Mouse (Mus musculus) lung, adult 2 months (tissue): ENCODE results near the gene Cdk2ap1. TPM values are rescaled to one million over a fixed set of nuclear protein-coding genes. Genes with fewer than 3 reads are reported as not detected.
A peak's percentile ranks its signal among the peaks of the same experiment; 100 is the strongest.
"Not testable (repeated sequence)": the region's sequence is repeated elsewhere in the genome, so short reads cannot be mapped to it uniquely, and the experiment has no call there.

Experiments
- DNase-seq: peaks from one replicate; pipeline ENCODE4 v3.0.0; 2022
- H3K4me1 ChIP-seq: fragments of 200-500 bp; 2 replicates; pipeline ENCODE4 v1.6.1; 2011; ENCODE audit warnings: low read length; ENCODE audit not compliant: control insufficient read depth, insufficient read depth
- H3K4me3 ChIP-seq: fragments of 200-500 bp; replicated peaks from 2 replicates; pipeline ENCODE3; 2011; ENCODE audit warnings: low read depth, mild to moderate bottlenecking, control low read depth, low read length; ENCODE audit errors: extremely low read depth
- CTCF ChIP-seq: fragments of 200-500 bp; IDR thresholded peaks from 2 replicates; pipeline ENCODE4 v1.5.1; 2011; ENCODE audit warnings: mild to moderate bottlenecking, low read length, control low read depth; ENCODE audit not compliant: insufficient read depth
- POLR2A ChIP-seq: fragments of 200-500 bp; IDR thresholded peaks from 2 replicates; pipeline ENCODE4 v1.6.1; 2011; ENCODE audit warnings: low read depth, mild to moderate bottlenecking, control low read depth, low read length, borderline replicate concordance; ENCODE audit errors: extremely low read depth
- WGBS: fragments of 180-500 bp; shearing (Covaris S2); methylation state at CpG from one replicate; pipeline ENCODE4 v1.1.7; 2018; 5-methylcytosine and 5-hydroxymethylcytosine counted together
- polyA plus RNA-seq: library from polyadenylated mRNA; depleted of rRNA; stranded (reverse); fragments of >200 nt; gene quantifications from 2 replicates; pipeline ENCODE4 v1.2.3, GENCODE M21; 2012; rRNA removed

Cdk2ap1 gene
- polyA plus RNA-seq, result 79.4 and 86.2 TPM in 2 replicates

DNA sequence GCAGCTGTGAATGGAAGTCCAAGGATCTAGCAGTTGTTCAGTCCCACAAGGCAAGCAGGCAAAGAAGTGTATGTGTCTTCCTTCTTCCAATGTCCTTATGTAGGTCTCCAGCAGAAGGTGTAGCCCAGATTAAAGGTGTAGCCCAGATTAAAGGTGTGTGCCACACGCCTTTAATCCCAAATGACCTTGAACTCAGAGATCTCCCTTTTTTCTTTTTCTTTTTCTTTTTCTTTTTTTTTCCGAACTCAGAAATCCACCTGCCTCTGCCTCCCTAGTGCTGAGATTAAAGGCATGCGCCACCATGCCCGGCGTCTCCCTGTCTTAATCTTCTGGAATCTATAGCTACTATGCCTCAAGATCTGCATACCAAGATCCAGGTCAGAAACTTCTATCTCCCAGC is at the start of gene Cdk2ap1:
Gene Cdk2ap1 (minus strand): TSS at position 101 of the 400 bp plus-strand sequence.
- not testable (repeated sequence) for DNase-seq
- WGBS, result 90% methylated on average over 5 of the region's 5 CpGs

DNA sequence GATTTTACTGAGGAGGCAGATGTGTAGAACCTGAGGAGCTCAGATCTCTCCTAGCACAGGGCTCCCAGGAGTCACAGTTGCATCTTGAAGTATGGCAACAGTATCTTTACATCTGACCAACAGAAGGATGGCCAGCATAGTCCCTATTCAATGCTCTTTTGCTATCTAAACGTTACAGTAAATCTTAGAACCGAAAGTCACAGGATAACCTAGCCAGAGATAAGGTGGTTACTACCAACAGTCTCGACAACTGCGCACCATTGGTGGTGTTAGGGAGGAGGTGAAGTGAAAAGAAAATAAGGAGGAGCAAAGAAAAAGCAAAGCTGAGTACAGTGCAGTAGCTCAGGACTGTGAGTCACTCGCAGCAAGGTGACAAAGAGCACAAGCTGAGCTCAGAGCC is 49.3 kb upstream of the Cdk2ap1 start:
- DNase-seq, result no peak
- H3K4me1 ChIP-seq, result no peaks in the 10 kb centered on the region
- no peak overlapping the region for H3K4me3 ChIP-seq
- WGBS, result 85% methylated on average over 5 of the region's 5 CpGs
- TF ChIP-seq CTCF, result no peak
- TF ChIP-seq POLR2A, result no peak

More for the DNA sequence above, at the start of gene Cdk2ap1:
- H3K4me1 ChIP-seq, H3K4me3 ChIP-seq: not testable (repeated sequence)

DNA sequence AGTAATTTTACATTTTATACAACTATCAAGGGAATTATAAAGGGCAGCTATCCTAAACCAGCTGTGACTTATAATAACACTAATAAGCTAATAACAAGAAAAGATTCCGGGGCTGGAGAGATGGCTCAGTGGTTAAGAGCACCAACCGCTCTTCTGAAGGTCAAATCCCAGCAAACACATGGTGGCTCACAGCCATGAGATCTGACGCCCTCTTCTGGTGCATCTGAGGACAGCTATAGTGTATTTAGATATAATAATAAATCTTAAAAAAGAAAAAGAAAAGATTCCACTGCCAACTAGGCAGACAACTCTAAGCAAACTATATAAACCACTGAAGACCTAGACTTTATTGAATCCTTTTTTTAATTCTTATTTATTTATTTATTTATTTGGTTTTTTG is 47.9 kb upstream of the Cdk2ap1 start:
- no peaks in the 10 kb centered on the region for H3K4me1 ChIP-seq
- H3K4me3 ChIP-seq, result no peak overlapping the region
- DNase-seq, result no peak
- 76% methylated on average over 3 of the region's 3 CpGs for WGBS
- TF ChIP-seq CTCF, result peak; percentile 22; the same call in 1 of the 2 replicates
- TF ChIP-seq POLR2A, result no peak

DNA sequence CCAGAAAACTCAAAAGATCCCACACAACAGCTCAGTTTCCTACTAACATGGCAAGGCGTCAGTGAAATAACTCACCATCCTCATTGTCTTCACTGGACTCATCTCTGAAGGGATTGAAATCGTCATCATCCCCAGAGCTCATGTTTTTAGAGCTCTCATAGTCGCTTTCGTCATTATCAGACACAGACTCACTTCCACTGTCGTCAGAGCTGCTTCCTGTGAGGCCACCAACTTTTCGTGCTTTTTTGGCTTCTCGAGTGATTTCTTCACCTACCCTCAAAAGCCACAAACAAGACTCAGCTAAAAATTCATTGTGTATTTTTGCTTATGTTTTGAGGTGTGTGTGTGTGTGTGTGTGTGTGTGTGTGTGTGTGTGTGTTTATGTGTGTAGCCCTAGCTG is 30.8 kb upstream of the Cdk2ap1 start:
- TF ChIP-seq POLR2A, result no peak
- TF ChIP-seq CTCF, result no peak
- Histone ChIP-seq H3K4me3 (no peak overlapping the region), H3K4me1 (no peaks in the 10 kb centered on the region)
- no peak for DNase-seq
- WGBS, result 73% methylated on average over 7 of the region's 7 CpGs

DNA sequence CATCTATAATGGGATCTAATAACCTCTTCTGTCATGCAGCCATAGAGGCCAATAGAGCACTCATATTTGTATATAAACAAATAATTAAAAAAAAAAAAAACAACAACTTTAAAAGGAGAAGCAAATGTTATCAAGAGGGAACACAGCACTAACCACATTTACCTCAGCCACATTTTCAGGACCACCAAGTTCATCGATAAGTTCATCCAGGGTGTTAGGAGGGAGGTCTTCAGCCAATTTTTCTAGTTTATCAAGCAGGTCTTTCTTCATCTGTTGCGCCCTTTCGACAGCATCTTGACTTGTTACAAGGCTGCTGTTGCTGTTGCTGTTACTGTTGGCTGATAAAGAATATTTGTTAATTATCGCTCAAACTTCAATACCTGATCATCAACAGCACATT is 29.5 kb upstream of the Cdk2ap1 start:
- WGBS, result 98% methylated on average over 4 of the region's 4 CpGs
- TF ChIP-seq CTCF (no peak), POLR2A (no peak)
- Histone ChIP-seq H3K4me1 (no peaks in the 10 kb centered on the region), H3K4me3 (no peak overlapping the region)
- no peak for DNase-seq

DNA sequence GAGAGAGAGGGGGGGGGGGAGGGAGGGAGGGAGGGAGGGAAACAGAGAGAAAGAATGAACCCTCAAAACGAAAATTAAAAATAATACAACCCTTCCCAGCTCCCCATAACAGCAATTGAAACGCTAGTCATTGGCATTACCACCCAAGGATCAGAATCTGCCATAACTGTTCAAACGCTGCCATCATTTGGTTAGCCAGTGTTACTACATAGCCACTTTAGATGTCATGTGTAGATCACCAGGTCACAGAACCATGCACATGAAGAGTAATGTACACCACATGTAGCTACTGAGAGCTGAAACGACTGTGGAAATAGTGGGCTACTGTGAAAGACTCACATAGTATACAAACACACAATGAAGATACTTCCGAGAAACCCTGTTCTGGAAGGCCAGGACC is 25.1 kb upstream of the Cdk2ap1 start:
- no peak for DNase-seq

DNA sequence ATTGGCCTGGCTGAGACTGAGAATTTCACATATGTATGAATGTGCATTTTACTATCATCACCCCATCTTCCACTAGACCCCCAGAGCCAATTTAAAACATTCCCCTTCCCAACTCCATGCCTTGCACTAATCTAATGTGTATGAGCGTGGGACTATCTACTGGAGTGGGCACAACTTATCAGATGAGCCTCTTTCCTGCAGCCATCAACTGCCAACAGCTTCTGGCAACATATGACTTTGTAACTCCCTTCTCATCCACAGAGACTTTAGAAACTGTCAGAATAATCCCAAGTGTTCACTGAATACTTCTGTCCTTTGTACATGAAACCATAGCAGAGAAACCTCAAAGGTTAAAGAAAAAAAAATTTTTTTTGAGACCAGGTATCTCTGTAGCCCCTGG is 17.2 kb upstream of the Cdk2ap1 start:
- H3K4me3 ChIP-seq, result no peak overlapping the region
- TF ChIP-seq POLR2A (no peak), CTCF (no peak)
- WGBS, result 94% methylated on average over 1 of the region's 1 CpGs
- H3K4me1 ChIP-seq, result no peaks in the 10 kb centered on the region; the same call in 1 of the 2 replicates
- DNase-seq, result no peak

More for the DNA sequence above, 25.1 kb upstream of the Cdk2ap1 start:
- no peaks in the 10 kb centered on the region for H3K4me1 ChIP-seq
- H3K4me3 ChIP-seq, result no peak overlapping the region
- TF ChIP-seq CTCF (peak; percentile 9; the same call in 1 of the 2 replicates), POLR2A (no peak)
- WGBS, result 57% methylated on average over 5 of the region's 5 CpGs

DNA sequence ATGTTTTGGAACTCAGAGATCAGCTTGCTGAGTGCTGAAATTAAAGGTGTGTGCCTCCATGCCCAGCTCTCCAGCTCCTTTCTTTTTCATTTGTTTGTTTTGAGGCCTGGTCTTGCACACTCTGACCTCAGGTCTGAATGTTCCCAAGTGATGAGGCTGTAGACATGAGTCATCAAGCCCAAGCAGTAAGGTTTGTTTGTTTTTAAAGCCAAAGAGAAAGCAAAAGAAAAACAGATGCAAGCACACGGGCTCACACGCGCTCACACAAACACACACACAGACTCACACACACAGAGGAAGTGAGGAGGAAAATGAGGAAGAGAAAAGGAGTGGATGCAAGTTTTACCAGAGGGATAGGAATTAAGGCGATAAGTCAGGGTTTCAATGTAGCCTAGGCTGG is 14.3 kb upstream of the Cdk2ap1 start:
- Histone ChIP-seq H3K4me3 (no peak overlapping the region), H3K4me1 (no peaks in the 10 kb centered on the region; the same call in 1 of the 2 replicates)
- no peak for DNase-seq
- TF ChIP-seq CTCF (no peak), POLR2A (no peak)
- WGBS, result 64% methylated on average over 4 of the region's 4 CpGs

DNA sequence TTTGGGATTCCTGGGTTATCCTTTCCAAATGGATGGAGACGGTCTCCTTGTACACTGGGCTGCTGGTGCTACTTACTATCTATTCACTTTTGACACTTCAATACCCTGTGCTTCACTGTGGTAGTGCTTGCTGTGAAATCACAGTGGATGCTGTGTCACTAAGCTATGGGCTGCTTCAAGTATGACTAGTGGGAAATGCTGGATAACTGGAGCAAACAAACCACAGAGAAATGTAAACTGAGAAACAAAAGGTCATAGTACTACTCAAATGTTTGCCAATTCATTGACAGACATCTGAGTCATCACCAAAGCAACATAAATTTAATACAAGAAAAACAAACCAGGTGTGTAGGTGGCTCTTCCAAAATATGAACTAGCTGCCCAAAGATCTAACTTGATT is 13.5 kb upstream of the Cdk2ap1 start:
- no peak overlapping the region for H3K4me3 ChIP-seq
- TF ChIP-seq POLR2A, result no peak
- no peak for TF ChIP-seq CTCF
- 93% methylated on average over 1 of the region's 1 CpGs for WGBS
- no peak for DNase-seq
- no peaks in the 10 kb centered on the region; the same call in 1 of the 2 replicates for H3K4me1 ChIP-seq

DNA sequence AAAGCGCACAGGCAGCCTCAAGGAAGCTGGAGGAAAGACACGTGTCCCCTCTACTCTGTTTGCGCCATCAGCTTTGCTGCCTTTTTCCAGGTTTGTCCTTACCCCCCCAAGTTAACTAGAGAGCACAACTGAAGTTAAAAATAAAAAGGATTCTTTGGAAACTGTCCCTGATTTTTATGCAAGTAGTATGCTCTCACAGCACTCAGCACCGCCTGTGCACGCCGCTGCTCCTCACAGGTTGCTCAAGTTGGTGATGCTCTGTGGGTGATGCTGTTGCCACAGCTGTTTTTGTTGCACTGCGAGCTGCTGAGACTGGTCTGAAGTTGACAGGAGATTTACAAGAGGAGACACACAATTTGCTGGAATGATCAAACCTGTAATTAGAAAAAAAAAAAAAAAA is 11.4 kb upstream of the Cdk2ap1 start:
- DNase-seq, result no peak
- 98% methylated on average over 7 of the region's 7 CpGs for WGBS
- Histone ChIP-seq H3K4me1 (no peaks in the 10 kb centered on the region; the same call in 1 of the 2 replicates), H3K4me3 (no peak overlapping the region)
- no peak for TF ChIP-seq CTCF
- TF ChIP-seq POLR2A, result no peak

DNA sequence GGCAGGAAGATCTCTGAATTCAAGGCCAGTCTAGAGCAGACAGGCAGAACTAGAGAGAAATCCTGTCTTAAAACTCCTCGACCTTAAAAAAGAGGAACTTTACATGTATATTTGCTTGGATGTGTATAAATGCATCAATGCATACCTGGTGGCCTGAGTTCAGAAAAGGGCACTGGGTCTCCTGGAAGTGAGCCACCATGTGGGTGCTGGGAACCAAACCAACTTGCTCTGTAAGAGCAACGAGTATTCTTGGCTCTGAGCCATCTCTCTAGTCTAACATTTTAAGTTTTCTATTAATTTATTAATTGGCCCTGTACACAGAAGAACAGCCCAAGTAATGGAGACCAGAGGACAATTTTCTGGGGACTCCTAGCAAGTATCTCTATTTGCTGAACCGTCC is 3.8 kb upstream of the Cdk2ap1 start:
- no peak for DNase-seq
- Histone ChIP-seq H3K4me1 (no peaks in the 10 kb centered on the region), H3K4me3 (no peak overlapping the region)
- 55% methylated on average over 3 of the region's 3 CpGs for WGBS
- no peak for TF ChIP-seq POLR2A
- no peak for TF ChIP-seq CTCF
